Mouse (Mus musculus) midbrain, embryonic 12.5 days (tissue): ENCODE data around the gene Kcng1. TPM values are rescaled to one million over a fixed set of nuclear protein-coding genes. Genes with fewer than 3 reads are reported as not detected.

Source experiments
- ATAC-seq: fragments of 200-750 bp; cut with Nextera tagmentation; 2 replicates; pipeline ENCODE4 v1.8.0; 2017; ENCODE audit warnings: low read depth, moderate TSS enrichment, moderate library complexity; ENCODE audit not compliant: low FRiP score
- H3K27ac ChIP-seq: fragments of 300-500 bp; sonication (generic); replicated peaks from 2 replicates; pipeline ENCODE4 v1.5.1; 2016; ENCODE audit warnings: mild to moderate bottlenecking
- H3K27me3 ChIP-seq: fragments of 300-500 bp; sonication (generic); 2 replicates; pipeline ENCODE4 v1.6.1; 2016; ENCODE audit warnings: mild to moderate bottlenecking
- H3K36me3 ChIP-seq: fragments of 300-500 bp; sonication (generic); 2 replicates; pipeline ENCODE4 v1.6.1; 2016
- H3K4me1 ChIP-seq: fragments of 300-500 bp; sonication (generic); 2 replicates; pipeline ENCODE4 v1.6.1; 2016
- H3K4me2 ChIP-seq: fragments of 300-500 bp; sonication (generic); replicated peaks from 2 replicates; pipeline ENCODE4 v1.6.1; 2016; ENCODE audit warnings: mild to moderate bottlenecking, moderate library complexity
- H3K4me3 ChIP-seq: fragments of 300-500 bp; sonication (generic); 2 replicates; pipeline ENCODE4 v1.5.1; 2016; ENCODE audit warnings: mild to moderate bottlenecking
- H3K9ac ChIP-seq: fragments of 300-500 bp; sonication (generic); replicated peaks from 2 replicates; pipeline ENCODE4 v1.6.1; 2016; ENCODE audit warnings: mild to moderate bottlenecking, moderate library complexity
- H3K9me3 ChIP-seq: fragments of 300-500 bp; sonication (generic); 2 replicates; pipeline ENCODE4 v1.6.1; 2016; ENCODE audit warnings: mild to moderate bottlenecking
- WGBS: fragments of 180-500 bp; shearing (Covaris S2); methylation state at CpG from one replicate; pipeline ENCODE4 v1.1.7; 2016; 5-methylcytosine and 5-hydroxymethylcytosine counted together
- polyA plus RNA-seq: library from polyadenylated mRNA; unstranded; fragments of >200 nt; fragmentation: Nextera tagmentation; extraction: Ambion mirVana; gene quantifications from 2 replicates; pipeline ENCODE4 v1.2.1, GENCODE M21; 2016

The Kcng1 gene
- polyA plus RNA-seq, 1 experiment from 2014 or later = 2.3 TPM

GRCm38 (mm10) chr2:168292041-168292440 is 10.5 kb upstream of the Kcng1 start:
- Histone ChIP-seq H3K36me3 (no peaks in the 10 kb centered on the region), H3K9ac (no peak overlapping the region), H3K9me3 (no peaks in the 10 kb centered on the region), H3K4me1 (peaks cover 17% of the 10 kb centered on the region), H3K27me3 (peaks cover under 1% of the 10 kb centered on the region; the same call in 1 of the 2 replicates), H3K27ac (no peak overlapping the region), H3K4me2 (no peak overlapping the region), H3K4me3 (no peak overlapping the region)
- no peak for ATAC-seq
- 11% methylated on average over 10 of the region's 10 CpGs for WGBS

GRCm38 (mm10) chr2:168289851-168290250 is 8.3 kb upstream of the Kcng1 start:
- 86% methylated on average over 2 of the region's 2 CpGs for WGBS
- no peak for ATAC-seq
- Histone ChIP-seq H3K4me3 (no peak overlapping the region), H3K36me3 (no peaks in the 10 kb centered on the region), H3K27ac (no peak overlapping the region), H3K27me3 (peaks cover 7% of the 10 kb centered on the region; the same call in 1 of the 2 replicates), H3K4me2 (no peak overlapping the region), H3K4me1 (peaks cover 17% of the 10 kb centered on the region), H3K9me3 (no peaks in the 10 kb centered on the region), H3K9ac (no peak overlapping the region)

GRCm38 (mm10) chr2:168289016-168289415 is 7.5 kb upstream of the Kcng1 start:
- H3K4me1 ChIP-seq = peaks cover 17% of the 10 kb centered on the region
- no peaks in the 10 kb centered on the region for H3K36me3 ChIP-seq
- no peak overlapping the region for H3K4me2 ChIP-seq
- WGBS = 54% methylated on average over 9 of the region's 9 CpGs
- no peak for ATAC-seq
- no peak overlapping the region for H3K4me3 ChIP-seq
- H3K9ac ChIP-seq = no peak overlapping the region
- H3K9me3 ChIP-seq = no peaks in the 10 kb centered on the region
- no peak overlapping the region for H3K27ac ChIP-seq
- H3K27me3 ChIP-seq = peaks cover 10% of the 10 kb centered on the region

- Histone ChIP-seq H3K9ac (no peak overlapping the region), H3K27ac (no peak overlapping the region), H3K4me2 (no peak overlapping the region), H3K4me1 (peaks cover 2% of the 10 kb centered on the region), H3K36me3 (no peaks in the 10 kb centered on the region), H3K27me3 (peaks cover 27% of the 10 kb centered on the region), H3K4me3 (no peak overlapping the region), H3K9me3 (no peaks in the 10 kb centered on the region)
- no peak for ATAC-seq
- 10% methylated on average over 3 of the region's 3 CpGs for WGBS
These were observed 5.5 kb upstream of the Kcng1 start for GRCm38 (mm10) chr2:168286987-168287386.

- no peaks in the 10 kb centered on the region for H3K9me3 ChIP-seq
- H3K9ac ChIP-seq = no peak overlapping the region
- 87% methylated on average over 6 of the region's 6 CpGs for WGBS
- H3K27me3 ChIP-seq = peaks cover 46% of the 10 kb centered on the region
- no peak overlapping the region for H3K27ac ChIP-seq
- no peaks in the 10 kb centered on the region for H3K36me3 ChIP-seq
- no peak overlapping the region for H3K4me3 ChIP-seq
- peaks cover 18% of the 10 kb centered on the region for H3K4me1 ChIP-seq
- no peak for ATAC-seq
- H3K4me2 ChIP-seq = no peak overlapping the region
These were observed 3.6 kb upstream of the Kcng1 start for GRCm38 (mm10) chr2:168285143-168285542.

GRCm38 (mm10) chr2:168280729-168281581 is 581 bp downstream of the Kcng1 start:
- no peak overlapping the region for H3K27ac ChIP-seq

GRCm38 (mm10) chr2:168274374-168274935 is 7.1 kb downstream of the Kcng1 start:
- H3K9ac ChIP-seq = no peak overlapping the region
- H3K9me3 ChIP-seq = no peaks in the 10 kb centered on the region
- no peak overlapping the region for H3K27ac ChIP-seq
- peaks cover 49% of the 10 kb centered on the region for H3K27me3 ChIP-seq
- H3K4me1 ChIP-seq = 0 out of 2 replicates have a peak, but pooled peaks cover 4% of the 10 kb centered on the region
- 13% methylated on average over 11 of the region's 11 CpGs for WGBS
- ATAC-seq = no peak
- H3K4me2 ChIP-seq = no peak overlapping the region
- H3K4me3 ChIP-seq = no peak overlapping the region
- no peaks in the 10 kb centered on the region for H3K36me3 ChIP-seq

More at GRCm38 (mm10) chr2:168280729-168281581, 581 bp downstream of the Kcng1 start:
- Histone ChIP-seq H3K9me3 (no peaks in the 10 kb centered on the region), H3K27me3 (peaks cover 63% of the 10 kb centered on the region), H3K9ac (peak overlapping the region; percentile 37; the same call in 1 of the 2 replicates), H3K4me3 (peak overlapping the region; percentile 52), H3K36me3 (no peaks in the 10 kb centered on the region), H3K4me1 (peaks cover 24% of the 10 kb centered on the region), H3K4me2 (peak overlapping the region; percentile 92)
- ATAC-seq = peak; percentile 66
- 1% methylated on average over 53 of the region's 82 CpGs for WGBS

GRCm38 (mm10) chr2:168273387-168273786 is 8.1 kb downstream of the Kcng1 start:
- Histone ChIP-seq H3K4me3 (no peak overlapping the region), H3K9ac (no peak overlapping the region), H3K4me2 (no peak overlapping the region), H3K27me3 (peaks cover 40% of the 10 kb centered on the region), H3K36me3 (no peaks in the 10 kb centered on the region), H3K4me1 (0 out of 2 replicates have a peak, but pooled peaks cover 4% of the 10 kb centered on the region), H3K9me3 (no peaks in the 10 kb centered on the region), H3K27ac (no peak overlapping the region)
- WGBS = 49% methylated on average over 9 of the region's 9 CpGs
- ATAC-seq = no peak

GRCm38 (mm10) chr2:168268033-168268432 is 13.5 kb downstream of the Kcng1 start:
- Histone ChIP-seq H3K27ac (no peak overlapping the region), H3K9me3 (no peaks in the 10 kb centered on the region), H3K9ac (no peak overlapping the region), H3K4me1 (no peaks in the 10 kb centered on the region), H3K36me3 (no peaks in the 10 kb centered on the region), H3K4me3 (no peak overlapping the region), H3K27me3 (peaks cover 8% of the 10 kb centered on the region), H3K4me2 (peak overlapping the region; percentile 19; the same call in 1 of the 2 replicates)
- WGBS = 48% methylated on average over 7 of the region's 7 CpGs
- no peak for ATAC-seq

GRCm38 (mm10) chr2:168260900-168261299 is 20.6 kb downstream of the Kcng1 start:
- no peaks in the 10 kb centered on the region for H3K4me1 ChIP-seq
- H3K4me2 ChIP-seq = no peak overlapping the region
- no peak for ATAC-seq
- H3K4me3 ChIP-seq = no peak overlapping the region
- WGBS = 93% methylated on average over 10 of the region's 10 CpGs
- no peak overlapping the region for H3K27ac ChIP-seq
- no peaks in the 10 kb centered on the region for H3K9me3 ChIP-seq
- no peaks in the 10 kb centered on the region for H3K36me3 ChIP-seq
- H3K27me3 ChIP-seq = no peaks in the 10 kb centered on the region
- H3K9ac ChIP-seq = no peak overlapping the region

GRCm38 (mm10) chr2:168260124-168260523 is 21.4 kb downstream of the Kcng1 start:
- no peak overlapping the region for H3K4me2 ChIP-seq
- ATAC-seq = no peak
- WGBS = 86% methylated on average over 3 of the region's 3 CpGs

GRCm38 (mm10) chr2:168259046-168259445 is 22.5 kb downstream of the Kcng1 start:
- no peak overlapping the region for H3K4me2 ChIP-seq
- H3K36me3 ChIP-seq = no peaks in the 10 kb centered on the region
- H3K9ac ChIP-seq = no peak overlapping the region
- 0 out of 2 replicates have a peak, but pooled peaks cover under 1% of the 10 kb centered on the region for H3K27me3 ChIP-seq
- H3K27ac ChIP-seq = no peak overlapping the region
- WGBS = 87% methylated on average over 8 of the region's 8 CpGs
- ATAC-seq = no peak
- H3K9me3 ChIP-seq = no peaks in the 10 kb centered on the region
- H3K4me3 ChIP-seq = no peak overlapping the region
- no peaks in the 10 kb centered on the region for H3K4me1 ChIP-seq

More at GRCm38 (mm10) chr2:168260124-168260523, 21.4 kb downstream of the Kcng1 start:
- Histone ChIP-seq H3K4me1 (no peaks in the 10 kb centered on the region), H3K27ac (no peak overlapping the region), H3K4me3 (no peak overlapping the region), H3K36me3 (no peaks in the 10 kb centered on the region), H3K9me3 (no peaks in the 10 kb centered on the region), H3K27me3 (no peaks in the 10 kb centered on the region), H3K9ac (no peak overlapping the region)
